Mouse (Mus musculus) thymus, adult 2 months (tissue): ENCODE data around the gene Nefh.

Experiments used
- CTCF ChIP-seq: fragments of 200-500 bp; IDR thresholded peaks from 2 replicates; pipeline ENCODE4 v1.5.1; 2012; ENCODE audit warnings: mild to moderate bottlenecking, control low read depth, low read length, moderate library complexity, borderline replicate concordance; ENCODE audit not compliant: control insufficient read depth, poor library complexity, insufficient read depth; ENCODE audit errors: extremely low read depth
- POLR2A ChIP-seq: fragments of 200-500 bp; IDR thresholded peaks from 2 replicates; pipeline ENCODE4 v1.6.1; 2012; ENCODE audit warnings: mild to moderate bottlenecking, low read length, control low read depth, moderate library complexity; ENCODE audit not compliant: control insufficient read depth, poor library complexity, insufficient read depth; ENCODE audit errors: extremely low read depth

DNA sequence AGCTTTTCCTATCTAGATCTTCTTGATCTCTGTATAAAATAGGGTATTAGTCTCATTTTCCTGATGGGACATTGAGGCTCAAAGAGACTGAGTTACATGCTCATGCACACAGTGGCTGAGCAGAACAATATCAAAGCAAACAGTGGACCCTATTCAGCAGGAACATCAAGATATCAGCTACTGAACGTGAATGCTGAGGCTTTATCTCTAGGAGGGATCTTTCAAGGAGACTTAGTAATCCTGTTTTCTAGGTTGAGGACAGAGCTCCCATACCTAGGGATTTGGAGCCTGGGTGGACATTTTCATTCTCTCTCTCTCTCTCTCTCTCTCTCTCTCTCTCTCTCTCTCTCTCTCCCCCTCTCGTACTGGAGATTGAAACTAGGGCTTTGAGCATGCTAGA is 35.7 kb upstream of the Nefh start:
- TF ChIP-seq POLR2A: no peak
- no peak for TF ChIP-seq CTCF
